Mouse (Mus musculus) kidney, embryonic 16.5 days (tissue): Measurements from ENCODE around the gene Cdhr1. TPM values are rescaled to one million over a fixed set of nuclear protein-coding genes. Genes with fewer than 3 reads are reported as not detected.

Experiments used
- ATAC-seq: fragments of 200-750 bp; cut with Nextera tagmentation; 2 replicates; pipeline ENCODE4 v1.8.0; 2017; ENCODE audit warnings: moderate TSS enrichment; ENCODE audit not compliant: low FRiP score, low TSS enrichment
- H3K27ac ChIP-seq: fragments of 300-500 bp; sonication (generic); 2 replicates; pipeline ENCODE4 v1.5.1; 2014; ENCODE audit warnings: low read length
- H3K27me3 ChIP-seq: fragments of 300-500 bp; sonication (generic); 2 replicates; pipeline ENCODE4 v1.6.1; 2014; ENCODE audit warnings: low read length, control low read depth, mixed read lengths; ENCODE audit not compliant: insufficient read depth
- H3K36me3 ChIP-seq: fragments of 300-500 bp; sonication (generic); 2 replicates; pipeline ENCODE4 v1.6.1; 2014; ENCODE audit warnings: low read length, control low read depth, mixed read lengths; ENCODE audit not compliant: insufficient read depth
- H3K4me1 ChIP-seq: fragments of 300-500 bp; sonication (generic); 2 replicates; pipeline ENCODE4 v1.6.1; 2014; ENCODE audit warnings: low read length, control low read depth, mixed read lengths; ENCODE audit not compliant: insufficient read depth
- H3K4me2 ChIP-seq: fragments of 300-500 bp; sonication (generic); replicated peaks from 2 replicates; pipeline ENCODE4 v1.6.1; 2014; ENCODE audit warnings: low read depth, low read length
- H3K4me3 ChIP-seq: fragments of 300-500 bp; sonication (generic); 2 replicates; pipeline ENCODE4 v1.5.1; 2014; ENCODE audit warnings: mild to moderate bottlenecking, low read length
- H3K9ac ChIP-seq: fragments of 300-500 bp; sonication (generic); replicated peaks from 2 replicates; pipeline ENCODE4 v1.6.1; 2014; ENCODE audit warnings: low read length
- H3K9me3 ChIP-seq: fragments of 300-500 bp; sonication (generic); 2 replicates; pipeline ENCODE4 v1.6.1; 2016; ENCODE audit warnings: low read length, control low read depth
- WGBS: fragments of 180-500 bp; shearing (Covaris S2); extraction: QIAGEN DNeasy Blood & Tissue Kit; methylation state at CpG from one replicate; pipeline ENCODE4 v1.1.7; 2014; 5-methylcytosine and 5-hydroxymethylcytosine counted together
- polyA plus RNA-seq: library from polyadenylated mRNA; unstranded; fragments of >200 nt; fragmentation: Nextera tagmentation; extraction: Ambion mirVana; gene quantifications from 2 replicates; pipeline ENCODE4 v1.2.1, GENCODE M21; 2015

The Cdhr1 gene
- polyA plus RNA-seq, 1 experiment from 2014 or later, result 2.9 TPM

GRCm38 (mm10) chr14:37033241-37033640 is 64.9 kb downstream of the Cdhr1 start:
- H3K9me3 ChIP-seq, result no peaks in the 10 kb centered on the region
- no peaks in the 10 kb centered on the region for H3K4me1 ChIP-seq
- ATAC-seq, result no peak
- H3K4me2 ChIP-seq, result no peak overlapping the region
- H3K27me3 ChIP-seq, result no peaks in the 10 kb centered on the region
- no peak overlapping the region for H3K9ac ChIP-seq
- H3K36me3 ChIP-seq, result no peaks in the 10 kb centered on the region
- no peak overlapping the region for H3K27ac ChIP-seq
- H3K4me3 ChIP-seq, result no peak overlapping the region
- 14% methylated on average over 7 of the region's 7 CpGs for WGBS

GRCm38 (mm10) chr14:37032481-37033104 is 65.6 kb downstream of the Cdhr1 start:
- Histone ChIP-seq H3K27me3 (no peaks in the 10 kb centered on the region), H3K9me3 (no peaks in the 10 kb centered on the region), H3K4me2 (no peak overlapping the region), H3K9ac (no peak overlapping the region), H3K4me1 (no peaks in the 10 kb centered on the region), H3K36me3 (no peaks in the 10 kb centered on the region), H3K4me3 (no peak overlapping the region), H3K27ac (no peak overlapping the region)
- no peak for ATAC-seq
- WGBS, result 75% methylated on average over 11 of the region's 11 CpGs

GRCm38 (mm10) chr14:37028555-37028954 is 69.6 kb downstream of the Cdhr1 start:
- no peak overlapping the region for H3K9ac ChIP-seq
- no peak overlapping the region for H3K4me2 ChIP-seq
- no peak overlapping the region for H3K4me3 ChIP-seq
- 86% methylated on average over 3 of the region's 3 CpGs for WGBS
- H3K27ac ChIP-seq, result no peak overlapping the region
- H3K36me3 ChIP-seq, result no peaks in the 10 kb centered on the region
- H3K27me3 ChIP-seq, result no peaks in the 10 kb centered on the region
- H3K4me1 ChIP-seq, result no peaks in the 10 kb centered on the region
- no peak for ATAC-seq
- no peaks in the 10 kb centered on the region for H3K9me3 ChIP-seq

GRCm38 (mm10) chr14:37027951-37028350 is 70.2 kb downstream of the Cdhr1 start:
- no peak for ATAC-seq
- no peak overlapping the region for H3K27ac ChIP-seq
- no peak overlapping the region for H3K9ac ChIP-seq
- H3K36me3 ChIP-seq, result no peaks in the 10 kb centered on the region
- H3K27me3 ChIP-seq, result no peaks in the 10 kb centered on the region
- 92% methylated on average over 3 of the region's 3 CpGs for WGBS
- no peaks in the 10 kb centered on the region for H3K9me3 ChIP-seq
- H3K4me3 ChIP-seq, result no peak overlapping the region
- H3K4me1 ChIP-seq, result no peaks in the 10 kb centered on the region
- no peak overlapping the region for H3K4me2 ChIP-seq

Other genes with a start within 250 kb of the Cdhr1 start
- 37.4 and 39.3 TPM in 2 replicates for gene Ccser2, start 129.6 kb downstream of the Cdhr1 start, polyA plus RNA-seq
- not detected in 2 replicates for gene Rgr, start 49.4 kb downstream of the Cdhr1 start, polyA plus RNA-seq
- not detected in 2 replicates for gene Lrit1, start 43.5 kb downstream of the Cdhr1 start, polyA plus RNA-seq
- gene Lrit2, start 30.4 kb downstream of the Cdhr1 start, polyA plus RNA-seq, result not detected in 2 replicates
- 0.26 and 0.47 TPM in 2 replicates for gene 2610528A11Rik, start 15.7 kb upstream of the Cdhr1 start, polyA plus RNA-seq
- 259 and 277 TPM in 2 replicates for gene Ghitm, start 36.9 kb upstream of the Cdhr1 start, polyA plus RNA-seq